11 mouse cellular contexts compared by ENCODE assay signal in the genomic region with DNA sequence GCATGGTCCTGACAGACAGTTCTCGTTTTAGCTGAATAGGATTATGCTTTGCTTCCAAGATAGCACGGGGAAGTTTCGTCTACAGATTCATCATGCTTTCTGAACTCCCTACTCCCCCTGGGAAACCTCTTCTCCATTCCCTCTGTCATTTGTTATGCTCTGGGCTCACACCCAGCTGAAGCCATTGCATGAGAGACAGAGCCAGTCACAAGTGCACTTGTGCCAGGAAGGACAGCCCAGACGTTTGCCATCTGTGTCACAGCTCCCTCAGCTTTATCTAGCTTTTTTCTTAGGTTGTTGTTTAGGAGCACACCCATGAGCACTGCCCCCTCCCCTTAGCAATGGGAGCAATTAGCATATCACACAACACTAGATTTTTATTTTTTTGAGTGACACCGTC.
A peak's percentile ranks its signal among the peaks of the same experiment; 100 is the strongest.
DNase-seq lines count a peak whose midpoint lies in the region; ATAC-seq and TF ChIP-seq lines count a peak whose summit lies in the region.
"Had no signal": no experiment of that assay in that cellular context is flagged by ENCODE, and none has a peak within 500 bp of the region (broad histone marks: within the 10 kb centered on the region; RNA-seq: fewer than 3 reads in every experiment).

No protein-coding gene starts in this region.

- no peak for TF ChIP-seq POLR2A in cerebellum, adult 2 months (IDR thresholded peaks at IDR 0.05; ENCODE audit: borderline replicate concordance, insufficient read depth, low read length)
- TF ChIP-seq POLR2A in thymus, adult 2 months (IDR thresholded peaks at IDR 0.05; ENCODE audit: control insufficient read depth, extremely low read depth, insufficient read depth, low read length, poor library complexity) = no peak

- peaks cover 15% of the 10 kb centered on the region; the same call in 1 of the 2 replicates for H3K4me1 ChIP-seq in cerebellum, adult 2 months (ENCODE audit: control insufficient read depth, insufficient read depth, low read length)
- peaks cover 16% of the 10 kb centered on the region for H3K4me1 ChIP-seq in forebrain, embryonic 14.5 days (ENCODE audit: control insufficient read depth, insufficient read depth, low read length)
- no peaks in the 10 kb centered on the region for H3K4me1 ChIP-seq in thymus, adult 2 months (replicated peaks; ENCODE audit: control insufficient read depth, insufficient read depth, low read length)
- H3K4me1 ChIP-seq: stomach, embryonic 15.5 days had no signal

- DNase-seq in layer of hippocampus, adult 2 months (ENCODE audit: low spot score in 2 of 2) = no peak
- no peak for DNase-seq in layer of hippocampus, adult 9-11 months
- DNase-seq in cerebellum, adult 2 months = peak; percentile 72 to 87
- peak; percentile 90 for DNase-seq in forebrain, embryonic 14.5 days (ENCODE audit: low spot score)
- DNase-seq in lung, postnatal 4 days = peak; percentile 21 to 64
- no peak for DNase-seq in thymus, postnatal 10 days (ENCODE audit: low spot score in 2 of 2)
- DNase-seq in thymus, adult 2 months = no peak
- no peak for DNase-seq in testis, postnatal 10 days (ENCODE audit: low spot score)

- no peaks in the 10 kb centered on the region for H3K9me3 ChIP-seq in forebrain, embryonic 14.5 days (replicated peaks; ENCODE audit: control insufficient read depth, low read length)
- H3K9me3 ChIP-seq: stomach, embryonic 15.5 days had no signal

- H3K4me2 ChIP-seq in forebrain, embryonic 14.5 days (ENCODE audit: low read length) = no peak overlapping the region
- H3K4me2 ChIP-seq: stomach, embryonic 15.5 days had no signal

- H3K27ac ChIP-seq in layer of hippocampus, adult 2 months = peak overlapping the region; percentile 58
- no peak overlapping the region for H3K27ac ChIP-seq in cerebellum, adult 2 months (ENCODE audit: insufficient read depth, low read length)
- H3K27ac ChIP-seq in forebrain, embryonic 14.5 days (ENCODE audit: low read depth, low read length) = peak overlapping the region; percentile 76
- H3K27ac ChIP-seq in thymus, adult 2 months (ENCODE audit: control insufficient read depth, insufficient read depth, low read length) = no peak overlapping the region
- H3K27ac ChIP-seq: macrophage; stomach, embryonic 15.5 days had no signal

- peak; percentile 93 for ATAC-seq in forebrain, embryonic 14.5 days

- WGBS in cerebellum, adult 2 months = 20% methylated on average over 5 of the region's 5 CpGs
- 33% methylated on average over 5 of the region's 5 CpGs for WGBS in forebrain, embryonic 14.5 days
- WGBS in thymus, adult 2 months = 74% methylated on average over 5 of the region's 5 CpGs

- TF ChIP-seq CTCF in layer of hippocampus, adult 2 months (conservative IDR thresholded peaks at IDR 0.05) = no peak
- TF ChIP-seq CTCF in cerebellum, adult 2 months (IDR thresholded peaks at IDR 0.05; ENCODE audit: borderline replicate concordance, insufficient read depth, low read depth, low read length) = no peak
- no peak for TF ChIP-seq CTCF in thymus, adult 2 months (IDR thresholded peaks at IDR 0.05; ENCODE audit: borderline replicate concordance, control insufficient read depth, extremely low read depth, insufficient read depth, low read length, poor library complexity)

- no peaks in the 10 kb centered on the region for H3K27me3 ChIP-seq in cerebellum, adult 2 months (ENCODE audit: control insufficient read depth, insufficient read depth, low read length)
- no peaks in the 10 kb centered on the region for H3K27me3 ChIP-seq in forebrain, embryonic 14.5 days (replicated peaks; ENCODE audit: control insufficient read depth, insufficient read depth, low read length)
- no peaks in the 10 kb centered on the region for H3K27me3 ChIP-seq in thymus, adult 2 months (ENCODE audit: control insufficient read depth, insufficient read depth, low read length)
- H3K27me3 ChIP-seq: stomach, embryonic 15.5 days had no signal

- no peaks in the 10 kb centered on the region for H3K36me3 ChIP-seq in forebrain, embryonic 14.5 days (ENCODE audit: control insufficient read depth, insufficient read depth, low read length)
- H3K36me3 ChIP-seq in thymus, adult 2 months (ENCODE audit: control insufficient read depth, insufficient read depth, low read length) = no peaks in the 10 kb centered on the region
- H3K36me3 ChIP-seq: stomach, embryonic 15.5 days had no signal

- H3K4me3 ChIP-seq in layer of hippocampus, adult 2 months = no peak overlapping the region
- H3K4me3 ChIP-seq in cerebellum, adult 2 months (replicated peaks; ENCODE audit: insufficient read depth, low read depth, low read length) = no peak overlapping the region
- no peak overlapping the region for H3K4me3 ChIP-seq in forebrain, embryonic 14.5 days (ENCODE audit: low read depth, low read length)
- no peak overlapping the region for H3K4me3 ChIP-seq in thymus, adult 2 months (ENCODE audit: control insufficient read depth, insufficient read depth, low read length)
- H3K4me3 ChIP-seq: erythroblast, embryonic 14.5 days; stomach, embryonic 15.5 days had no signal

- no peak overlapping the region for H3K9ac ChIP-seq in forebrain, embryonic 14.5 days (ENCODE audit: low read length)
- H3K9ac ChIP-seq: stomach, embryonic 15.5 days had no signal

Comparison
In these comparisons a context has a peak if more than half of its experiments do, and no peak if none do; other contexts are left out.
1. DNase-seq: peak in cerebellum, adult 2 months (2 of 2), forebrain, embryonic 14.5 days (single experiment) and lung, postnatal 4 days (2 of 2); none in layer of hippocampus, adult 2 months (0 of 2), layer of hippocampus, adult 9-11 months (single experiment), thymus, postnatal 10 days (0 of 2), thymus, adult 2 months (single experiment) and testis, postnatal 10 days (single experiment).
2. H3K27ac ChIP-seq: peak in layer of hippocampus, adult 2 months (single experiment) and forebrain, embryonic 14.5 days (single experiment); none in cerebellum, adult 2 months (single experiment) and thymus, adult 2 months (single experiment).